ENCODE assay signal across 11 mouse cellular contexts in genomic region chr5:130088612-130089011, GRCm38 (mm10).
"Had no signal": no experiment of that assay in that cellular context is flagged by ENCODE, and none has a peak within 500 bp of the region (broad histone marks: within the 10 kb centered on the region; RNA-seq: fewer than 3 reads in every experiment).

No protein-coding gene starts in this region.

- H3K9ac ChIP-seq: liver, embryonic 15.5 days; neural tube, embryonic 13.5 days had no signal

- H3K27me3 ChIP-seq: liver, embryonic 15.5 days; neural tube, embryonic 13.5 days had no signal

- H3K4me1 ChIP-seq: midbrain, embryonic 10.5 days; neural tube, embryonic 13.5 days had no signal

- DNase-seq: kidney, adult 2 months; kidney, postnatal 25 days; lung, adult 2 months; midbrain, embryonic 14.5 days; right cerebral cortex, postnatal 14 days; thymus, postnatal 4 days had no signal

- H3K4me3 ChIP-seq: limb, embryonic 10.5 days; liver, embryonic 15.5 days; midbrain, embryonic 10.5 days; neural tube, embryonic 13.5 days had no signal

- ATAC-seq: intestine, embryonic 16.5 days had no signal

- H3K9me3 ChIP-seq: limb, embryonic 10.5 days; liver, embryonic 15.5 days; neural tube, embryonic 13.5 days had no signal

- H3K27ac ChIP-seq: limb, embryonic 10.5 days; liver, embryonic 15.5 days; neural tube, embryonic 13.5 days had no signal
